In the genomic region with DNA sequence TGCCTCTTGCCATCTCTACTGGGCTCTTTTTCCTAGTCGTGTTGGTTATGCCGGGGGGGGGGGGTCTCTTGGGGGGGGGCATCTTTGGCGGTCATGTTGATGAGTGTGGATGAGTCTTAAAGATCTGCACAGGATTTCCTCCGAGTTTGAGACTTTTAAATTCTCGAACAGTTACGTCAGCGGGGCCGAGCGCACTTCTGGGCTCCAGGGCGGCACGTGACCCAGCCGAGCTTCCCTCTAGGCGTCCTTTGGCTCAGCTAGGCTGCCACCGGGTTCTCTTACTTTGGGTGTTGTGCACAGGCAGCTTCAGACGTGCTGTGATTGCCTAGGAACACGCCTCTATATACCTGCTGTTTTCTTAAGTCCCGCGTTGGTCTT, we compare ENCODE assay signal across 8 mouse cellular contexts.
DNase-seq lines count a peak whose midpoint lies in the region; ATAC-seq and TF ChIP-seq lines count a peak whose summit lies in the region.

No protein-coding gene starts in this region.

- H3K36me3 ChIP-seq in forebrain, embryonic 14.5 days (ENCODE audit: control insufficient read depth, insufficient read depth, low read length) = no peaks in the 10 kb centered on the region
- H3K36me3 ChIP-seq in hindbrain, embryonic 10.5 days = no peaks in the 10 kb centered on the region
- no peaks in the 10 kb centered on the region for H3K36me3 ChIP-seq in limb, embryonic 15.5 days
- no peaks in the 10 kb centered on the region for H3K36me3 ChIP-seq in midbrain, embryonic 16.5 days (ENCODE audit: control insufficient read depth, insufficient read depth, low read length)
- no peaks in the 10 kb centered on the region for H3K36me3 ChIP-seq in testis, adult 2 months (ENCODE audit: control insufficient read depth, insufficient read depth, low read length)

- peak; percentile 87 for DNase-seq in CD4-positive, CD25-positive, alpha-beta regulatory T cell, adult 2 months (ENCODE audit: low read depth, low spot score)
- DNase-seq in adrenal gland, adult 8-10 months = peak; percentile 80
- peak; percentile 72 for DNase-seq in forebrain, embryonic 14.5 days (ENCODE audit: low spot score)
- peak; percentile 82 for DNase-seq in hindbrain, embryonic 10.5 days (ENCODE audit: low spot score)
- DNase-seq in layer of hippocampus, adult 9-10 months (ENCODE audit: low spot score) = no peak

- H3K9ac ChIP-seq in forebrain, embryonic 14.5 days (ENCODE audit: low read length) = peak overlapping the region; percentile 62
- H3K9ac ChIP-seq in limb, embryonic 15.5 days = peak overlapping the region; percentile 75; the same call in 1 of the 2 replicates
- H3K9ac ChIP-seq in midbrain, embryonic 16.5 days (ENCODE audit: low read depth, low read length) = peak overlapping the region; percentile 52; the same call in 1 of the 2 replicates

- peak overlapping the region; percentile 47 for H3K4me3 ChIP-seq in forebrain, embryonic 14.5 days (ENCODE audit: low read depth, low read length)
- H3K4me3 ChIP-seq in hindbrain, embryonic 10.5 days = peak overlapping the region; percentile 78
- H3K4me3 ChIP-seq in limb, embryonic 15.5 days = peak overlapping the region; percentile 69
- H3K4me3 ChIP-seq in midbrain, embryonic 16.5 days (ENCODE audit: low read depth, low read length) = peak overlapping the region; percentile 48
- peak overlapping the region; percentile 85 for H3K4me3 ChIP-seq in testis, adult 2 months (ENCODE audit: control insufficient read depth, low read depth, low read length)

- peak overlapping the region; percentile 99 for H3K4me2 ChIP-seq in forebrain, embryonic 14.5 days (ENCODE audit: low read length)
- peak overlapping the region; percentile 87 for H3K4me2 ChIP-seq in limb, embryonic 15.5 days
- H3K4me2 ChIP-seq in midbrain, embryonic 16.5 days (ENCODE audit: low read length) = peak overlapping the region; percentile 98

- WGBS in forebrain, embryonic 14.5 days = under 1% methylated on average over 18 of the region's 18 CpGs
- WGBS in hindbrain, embryonic 10.5 days = under 1% methylated on average over 18 of the region's 18 CpGs
- WGBS in limb, embryonic 15.5 days = under 1% methylated on average over 16 of the region's 18 CpGs
- WGBS in midbrain, embryonic 16.5 days = 2% methylated on average over 18 of the region's 18 CpGs

- no peaks in the 10 kb centered on the region for H3K27me3 ChIP-seq in forebrain, embryonic 14.5 days (replicated peaks; ENCODE audit: control insufficient read depth, insufficient read depth, low read length)
- peaks cover 4% of the 10 kb centered on the region; the same call in 1 of the 2 replicates for H3K27me3 ChIP-seq in hindbrain, embryonic 10.5 days (ENCODE audit: insufficient read depth, poor library complexity, severe bottlenecking)
- no peaks in the 10 kb centered on the region for H3K27me3 ChIP-seq in limb, embryonic 15.5 days
- no peaks in the 10 kb centered on the region; the same call in none of the 2 replicates for H3K27me3 ChIP-seq in midbrain, embryonic 16.5 days (ENCODE audit: control insufficient read depth, insufficient read depth, low read depth, low read length)
- H3K27me3 ChIP-seq in testis, adult 2 months (ENCODE audit: control insufficient read depth, insufficient read depth, low read length) = no peaks in the 10 kb centered on the region

- peak; percentile 42; the same call in 1 of the 2 replicates for TF ChIP-seq POLR2A in testis, adult 2 months (IDR thresholded peaks at IDR 0.05; ENCODE audit: control insufficient read depth, low read depth, low read length)

- H3K27ac ChIP-seq in forebrain, embryonic 14.5 days (ENCODE audit: low read depth, low read length) = peak overlapping the region; percentile 44; the same call in 1 of the 2 replicates
- peak overlapping the region; percentile 95 for H3K27ac ChIP-seq in hindbrain, embryonic 10.5 days
- peak overlapping the region; percentile 96 for H3K27ac ChIP-seq in limb, embryonic 15.5 days
- no peak overlapping the region for H3K27ac ChIP-seq in midbrain, embryonic 16.5 days (ENCODE audit: low read length)
- H3K27ac ChIP-seq in testis, adult 2 months (ENCODE audit: control insufficient read depth, insufficient read depth, low read depth, low read length) = peak overlapping the region; percentile 58

- H3K4me1 ChIP-seq in forebrain, embryonic 14.5 days (ENCODE audit: control insufficient read depth, insufficient read depth, low read length) = 0 out of 2 replicates have a peak, but pooled peaks cover 3% of the 10 kb centered on the region
- peaks cover 54% of the 10 kb centered on the region for H3K4me1 ChIP-seq in hindbrain, embryonic 10.5 days (replicated peaks)
- H3K4me1 ChIP-seq in limb, embryonic 15.5 days = peaks cover 28% of the 10 kb centered on the region
- peaks cover 8% of the 10 kb centered on the region; the same call in 1 of the 2 replicates for H3K4me1 ChIP-seq in midbrain, embryonic 16.5 days (ENCODE audit: control insufficient read depth, insufficient read depth, low read length)
- H3K4me1 ChIP-seq in testis, adult 2 months (ENCODE audit: control insufficient read depth, insufficient read depth, low read length) = peaks cover 12% of the 10 kb centered on the region

- TF ChIP-seq CTCF in testis, adult 2 months (IDR thresholded peaks at IDR 0.05; ENCODE audit: control insufficient read depth, insufficient read depth, insufficient replicate concordance, low read depth, low read length) = no peak

- no peaks in the 10 kb centered on the region for H3K9me3 ChIP-seq in forebrain, embryonic 14.5 days (replicated peaks; ENCODE audit: control insufficient read depth, low read length)
- H3K9me3 ChIP-seq in hindbrain, embryonic 10.5 days = no peaks in the 10 kb centered on the region
- H3K9me3 ChIP-seq in limb, embryonic 15.5 days = no peaks in the 10 kb centered on the region
- no peaks in the 10 kb centered on the region for H3K9me3 ChIP-seq in midbrain, embryonic 16.5 days (replicated peaks; ENCODE audit: control insufficient read depth, low read length, poor library complexity, severe bottlenecking)

- ATAC-seq in forebrain, embryonic 14.5 days = peak; percentile 77
- 0 out of 2 replicates have a peak, but pooled peaks have one; percentile 50 for ATAC-seq in limb, embryonic 15.5 days (ENCODE audit: insufficient number of reproducible peaks, low FRiP score, low TSS enrichment, low read depth)
- ATAC-seq in midbrain, embryonic 16.5 days = peak; percentile 15; the same call in 1 of the 2 replicates

Comparison
In these comparisons a context has a peak if more than half of its experiments do, and no peak if none do; other contexts are left out.
1. ATAC-seq: peak in every context shown above with its lines; median percentile 77 in forebrain, embryonic 14.5 days; 50 in limb, embryonic 15.5 days; 15 in midbrain, embryonic 16.5 days.